Mouse (Mus musculus) adipocyte (in vitro differentiated cells): ENCODE measurements around the gene Klra8.
"Not testable (repeated sequence)": the region's sequence is repeated elsewhere in the genome, so short reads cannot be mapped to it uniquely, and the experiment has no call there.

Experiments used
- DNase-seq: peaks from one replicate; pipeline ENCODE4 v3.0.0-alpha.2; 2016; ENCODE audit warnings: low spot score

Klra8 gene

GRCm38 (mm10) chr6:130129798-130130197, at the start of gene Klra8:
Gene Klra8, minus strand, starts transcription at chr6:130129898.
- DNase-seq, result not testable (repeated sequence)

DNA sequence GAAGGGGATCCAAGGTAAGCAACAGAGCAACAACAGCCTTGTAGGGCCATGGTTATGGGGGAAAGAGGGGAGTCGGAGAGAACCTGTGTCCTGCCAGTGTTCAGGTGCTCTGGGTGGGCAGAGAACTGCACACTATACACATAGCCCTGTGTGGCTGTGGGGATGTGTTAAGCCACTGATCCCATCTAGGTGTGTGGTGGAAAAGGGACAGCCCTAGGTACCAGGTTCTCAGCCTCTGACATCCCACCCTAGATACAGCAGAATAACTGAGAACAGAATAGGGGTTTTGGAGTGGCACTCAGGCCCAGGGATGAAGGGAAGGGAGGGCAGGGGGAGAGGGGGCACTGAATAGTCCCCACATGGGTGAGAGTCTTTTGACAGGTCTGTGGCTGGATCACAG, 19.2 kb downstream of the Klra8 start:
- DNase-seq, result no peak

- not testable (repeated sequence) for DNase-seq
Measured at GRCm38 (mm10) chr6:130102743-130103142, 27.0 kb downstream of the Klra8 start.

GRCm38 (mm10) chr6:130092336-130092948, 37.3 kb downstream of the Klra8 start:
- DNase-seq, result no peak

DNA sequence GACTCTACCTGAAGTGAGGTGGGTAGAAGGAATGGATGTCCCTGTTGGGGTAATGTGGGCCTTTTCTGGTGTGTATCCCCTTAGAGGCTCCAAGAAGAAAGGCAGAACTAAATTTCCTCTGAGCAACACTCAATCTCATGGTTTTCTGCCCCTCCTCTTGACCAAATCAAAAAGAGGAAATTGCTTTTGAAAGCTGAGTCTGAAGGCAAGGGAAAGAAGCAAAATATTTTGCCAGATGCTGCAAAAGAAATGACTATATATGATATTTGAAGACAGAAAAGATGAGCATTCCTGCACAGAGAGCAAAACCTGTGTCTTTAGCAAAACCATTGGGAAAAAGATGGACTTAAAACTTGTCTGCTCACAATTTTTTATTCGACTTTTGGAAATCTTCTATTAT, 62.5 kb downstream of the Klra8 start, which contains the start of gene Klra4:
Klra4 (minus strand) TSS at position 101 of the 400 bp plus-strand sequence.
- DNase-seq, result not testable (repeated sequence)
